Mouse (Mus musculus) olfactory bulb, adult 2 months (tissue): ENCODE data around the gene Tbx21.

Experiments
- CTCF ChIP-seq: fragments of 200-500 bp; IDR thresholded peaks from 2 replicates; pipeline ENCODE4 v1.5.1; 2012; ENCODE audit warnings: low read depth, mild to moderate bottlenecking, low read length, moderate library complexity; ENCODE audit not compliant: insufficient read depth
- POLR2A ChIP-seq: fragments of 200-500 bp; IDR thresholded peaks from 2 replicates; pipeline ENCODE4 v1.6.1; 2012; ENCODE audit warnings: mild to moderate bottlenecking, low read depth, low read length, moderate library complexity; ENCODE audit not compliant: insufficient read depth

DNA sequence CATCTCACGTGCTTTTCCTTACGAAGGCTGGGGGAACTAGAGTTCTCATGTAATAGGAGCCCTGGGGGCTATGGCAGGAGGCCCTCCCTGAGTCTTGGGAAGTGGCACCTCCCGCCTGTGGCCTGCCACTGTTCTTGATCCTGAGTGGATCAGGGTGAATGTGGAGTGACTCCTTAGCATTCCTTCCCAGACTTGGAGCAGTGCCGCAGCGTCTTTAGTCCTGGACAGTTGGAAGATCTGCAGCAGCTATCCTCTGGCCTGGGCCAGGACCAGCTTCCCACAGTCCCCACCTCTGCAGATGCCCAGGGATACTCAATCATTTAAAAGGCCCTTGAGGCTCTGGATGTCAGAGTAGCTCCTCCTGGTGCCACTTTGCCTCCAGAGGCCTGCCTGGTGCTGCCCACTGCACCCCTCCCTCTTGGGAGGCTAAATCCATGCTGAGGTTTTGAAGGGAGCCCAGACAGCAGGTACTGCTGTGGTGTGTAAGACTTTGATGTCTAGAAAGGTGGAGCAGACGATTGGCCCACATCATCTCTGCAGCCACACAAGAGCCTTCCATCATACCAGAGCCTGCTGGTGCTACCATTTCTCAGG lies 65.5 kb downstream of the Tbx21 start:
- TF ChIP-seq POLR2A = no peak
- no peak for TF ChIP-seq CTCF
